Mouse (Mus musculus) embryonic fibroblast, embryonic 13.5 days (primary cell): ENCODE data around the gene Zzef1. TPM values are rescaled to one million over a fixed set of nuclear protein-coding genes. Genes with fewer than 3 reads are reported as not detected.

Experiments used
- H3K27ac ChIP-seq: 2 replicates; pipeline ENCODE4 v1.5.1; 2012; ENCODE audit warnings: low read length, control low read depth, inconsistent platforms; ENCODE audit not compliant: insufficient read depth
- H3K4me1 ChIP-seq: 2 replicates; pipeline ENCODE4 v1.6.1; 2011; ENCODE audit warnings: low read length; ENCODE audit not compliant: control insufficient read depth, insufficient read depth
- H3K4me3 ChIP-seq: 2 replicates; pipeline ENCODE4 v1.5.1; 2011; ENCODE audit warnings: mild to moderate bottlenecking, control low read depth, low read length; ENCODE audit not compliant: insufficient read depth
- CTCF ChIP-seq: IDR thresholded peaks from 2 replicates; pipeline ENCODE4 v1.5.1; 2011; ENCODE audit warnings: mild to moderate bottlenecking, control low read depth, low read length, moderate library complexity, borderline replicate concordance; ENCODE audit not compliant: insufficient read depth
- POLR2A ChIP-seq: IDR thresholded peaks from 2 replicates; pipeline ENCODE4 v1.6.1; 2011; ENCODE audit warnings: low read depth, mild to moderate bottlenecking, control low read depth, low read length, moderate library complexity
- polyA plus RNA-seq: library from polyadenylated mRNA; stranded (reverse); fragments of >200 nt; gene quantifications from 2 replicates; pipeline ENCODE4 v1.2.4, GENCODE M21; 2011; ENCODE audit warnings: low read depth; ENCODE audit not compliant: missing spikeins, insufficient read length

Zzef1 gene
- polyA plus RNA-seq, 1 experiment, result 30.3 TPM

DNA sequence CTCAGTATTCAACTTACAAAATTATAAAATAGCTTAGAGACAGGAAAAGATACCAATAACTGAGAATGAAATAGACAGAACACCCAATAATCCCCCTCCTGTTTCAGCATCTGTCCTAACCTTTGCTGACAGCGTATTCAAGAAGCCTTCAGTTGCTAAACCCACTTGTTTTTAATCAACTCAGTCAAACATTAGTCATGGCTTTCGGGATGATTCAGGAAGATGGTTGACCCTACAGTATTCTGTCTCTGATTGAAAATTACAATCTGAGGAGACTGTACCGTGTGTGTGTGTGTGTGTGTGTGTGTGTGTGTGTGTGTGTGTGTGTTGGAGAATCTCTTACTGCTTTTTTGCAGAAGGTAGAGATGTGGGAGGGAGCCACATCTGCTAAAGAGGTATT lies 46.7 kb downstream of the Zzef1 start:
- no peak overlapping the region for H3K4me3 ChIP-seq
- H3K27ac ChIP-seq, result peak overlapping the region; percentile 93
- H3K4me1 ChIP-seq, result peaks cover 21% of the 10 kb centered on the region
- TF ChIP-seq CTCF, result no peak
- TF ChIP-seq POLR2A, result no peak

DNA sequence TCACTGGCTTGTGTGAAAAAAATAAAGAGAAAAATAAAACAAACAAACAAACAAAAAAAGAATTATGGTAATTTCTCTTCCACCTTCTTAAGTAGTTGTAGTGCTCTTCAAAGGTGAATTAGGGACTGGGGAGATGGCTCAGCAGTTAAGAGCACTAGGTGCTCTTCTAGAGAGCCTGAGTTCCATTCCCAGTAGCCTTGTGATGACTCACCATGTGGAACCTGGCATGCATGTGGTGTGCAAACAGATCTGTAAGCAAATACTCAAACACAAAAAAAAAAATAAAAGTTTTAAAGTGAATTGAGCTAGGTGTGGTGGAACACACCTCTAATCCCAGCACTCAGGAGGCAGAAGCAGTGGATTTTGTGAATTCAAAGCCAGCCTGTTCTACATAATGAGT lies 47.5 kb downstream of the Zzef1 start:
- Histone ChIP-seq H3K4me3 (no peak overlapping the region), H3K4me1 (peaks cover 26% of the 10 kb centered on the region), H3K27ac (peak overlapping the region; percentile 37; the same call in 1 of the 2 replicates)
- TF ChIP-seq POLR2A, result no peak
- no peak for TF ChIP-seq CTCF

DNA sequence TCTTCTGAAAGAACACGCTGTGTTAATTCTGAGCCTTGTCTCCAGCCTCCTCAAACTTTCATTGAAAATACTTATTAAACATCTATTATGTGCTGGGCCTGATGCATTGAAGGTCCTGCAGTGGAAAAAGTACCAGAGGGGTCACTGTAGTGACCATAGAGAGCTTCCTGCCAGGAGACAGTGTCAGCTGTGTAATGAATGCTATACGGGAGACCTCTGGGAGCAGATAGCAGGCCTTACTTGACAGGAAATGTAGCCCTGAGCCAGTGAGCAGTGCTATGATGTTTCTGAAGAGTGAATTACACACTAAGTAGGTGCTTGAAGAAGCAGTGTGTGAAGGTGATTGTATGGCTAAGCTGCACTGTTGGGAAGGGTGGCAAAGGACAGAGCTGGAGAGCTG lies 49.5 kb downstream of the Zzef1 start:
- TF ChIP-seq CTCF, result no peak
- Histone ChIP-seq H3K4me1 (peaks cover 29% of the 10 kb centered on the region), H3K27ac (peak overlapping the region; percentile 100; the same call in 1 of the 2 replicates), H3K4me3 (no peak overlapping the region)

DNA sequence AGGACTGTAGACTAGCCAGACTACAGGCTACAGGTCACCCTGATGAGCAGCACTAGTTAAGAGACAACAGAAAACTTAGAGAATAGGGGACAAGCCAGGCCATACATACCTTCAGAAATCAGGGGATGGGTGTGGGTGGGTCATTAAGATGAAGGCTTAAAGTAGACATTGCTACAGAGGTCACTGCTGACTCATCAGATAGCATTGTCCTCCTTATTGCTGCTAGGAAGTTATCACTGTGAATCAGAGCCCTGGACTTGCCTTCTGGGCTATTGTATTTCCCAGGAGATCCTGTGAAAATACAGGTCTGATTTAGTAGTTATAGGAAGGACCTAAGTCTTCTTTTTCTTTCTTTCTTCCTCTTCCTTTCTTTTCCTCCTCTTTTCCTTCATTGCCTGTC lies 50.7 kb downstream of the Zzef1 start:
- TF ChIP-seq POLR2A (no peak), CTCF (no peak)
- peaks cover 29% of the 10 kb centered on the region for H3K4me1 ChIP-seq
- no peak overlapping the region for H3K4me3 ChIP-seq
- peak overlapping the region; percentile 100 for H3K27ac ChIP-seq

DNA sequence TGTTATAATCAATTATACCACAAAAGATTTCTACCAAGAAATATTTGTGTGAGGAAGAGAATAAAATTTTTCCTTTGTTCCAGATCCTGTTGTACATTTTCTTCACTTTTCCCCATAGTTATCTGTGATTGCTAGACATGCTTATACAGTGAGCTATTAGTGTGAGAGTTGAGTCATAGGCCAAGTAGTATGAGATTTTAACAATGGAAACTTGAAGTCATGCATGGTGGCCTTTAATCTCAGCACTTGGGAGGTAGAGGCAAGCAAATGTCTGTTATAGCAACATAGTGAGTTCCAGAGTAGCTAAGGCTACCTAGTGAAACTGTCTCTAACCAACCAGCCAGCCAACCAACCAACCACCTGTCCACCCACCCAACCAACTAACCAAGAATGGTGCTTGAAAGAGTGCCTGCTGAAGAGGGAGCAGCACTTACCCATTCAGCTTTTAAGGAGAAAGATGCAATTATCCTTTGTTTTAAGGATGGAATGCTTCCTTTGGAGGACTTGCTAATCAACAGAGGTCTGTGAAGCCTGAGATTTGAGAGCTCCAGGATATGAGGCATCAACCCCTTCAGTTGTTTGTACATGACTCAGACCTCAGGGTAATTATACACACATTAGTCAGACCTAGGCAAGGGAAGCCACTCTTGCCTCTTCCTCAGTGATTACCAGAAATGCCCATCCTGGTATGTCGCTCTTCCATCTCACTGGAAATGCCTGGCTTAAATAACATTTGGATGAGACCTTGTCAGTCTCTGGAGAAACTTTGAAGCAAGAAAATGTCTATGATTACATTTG lies 52.0 kb downstream of the Zzef1 start:
- H3K4me3 ChIP-seq, result no peak overlapping the region
- H3K27ac ChIP-seq, result peak overlapping the region; percentile 100
- peaks cover 26% of the 10 kb centered on the region for H3K4me1 ChIP-seq
- no peak for TF ChIP-seq CTCF
- TF ChIP-seq POLR2A, result no peak

DNA sequence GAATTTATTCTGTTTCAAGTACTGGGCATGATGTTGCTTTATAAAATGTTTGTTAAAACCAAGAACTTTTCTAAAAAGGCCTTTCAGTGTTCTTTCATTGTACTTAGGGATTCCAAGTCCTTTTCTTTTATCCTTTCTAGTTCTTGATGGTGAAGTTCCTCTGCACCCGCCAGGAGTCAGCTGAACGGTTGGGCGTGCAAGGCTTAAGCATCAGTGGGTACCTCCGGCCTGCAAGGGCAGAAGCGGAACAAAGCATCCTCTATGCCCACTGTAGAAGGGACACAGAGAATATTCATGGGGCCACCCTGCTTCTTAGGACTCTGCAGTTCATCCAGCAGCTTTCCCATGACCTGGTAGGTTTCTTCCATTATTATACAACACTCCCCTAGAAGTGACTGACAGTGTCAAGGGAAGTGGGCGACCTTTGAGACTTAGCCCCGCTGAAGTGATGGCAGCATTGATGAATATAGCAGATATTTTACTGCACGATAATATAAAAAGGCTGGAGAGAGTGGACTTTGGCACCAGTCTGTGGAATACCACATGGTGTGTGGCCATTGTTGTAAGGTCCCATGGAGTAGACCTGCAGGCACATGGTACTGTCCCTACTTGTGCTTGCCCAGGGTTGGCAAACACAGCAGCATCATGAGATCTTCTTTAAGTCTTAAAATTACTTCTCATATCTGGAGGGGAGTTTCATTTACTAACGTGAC lies 54.5 kb downstream of the Zzef1 start:
- Histone ChIP-seq H3K27ac (no peak overlapping the region), H3K4me3 (no peak overlapping the region), H3K4me1 (peaks cover 29% of the 10 kb centered on the region)
- TF ChIP-seq CTCF (no peak), POLR2A (no peak)

DNA sequence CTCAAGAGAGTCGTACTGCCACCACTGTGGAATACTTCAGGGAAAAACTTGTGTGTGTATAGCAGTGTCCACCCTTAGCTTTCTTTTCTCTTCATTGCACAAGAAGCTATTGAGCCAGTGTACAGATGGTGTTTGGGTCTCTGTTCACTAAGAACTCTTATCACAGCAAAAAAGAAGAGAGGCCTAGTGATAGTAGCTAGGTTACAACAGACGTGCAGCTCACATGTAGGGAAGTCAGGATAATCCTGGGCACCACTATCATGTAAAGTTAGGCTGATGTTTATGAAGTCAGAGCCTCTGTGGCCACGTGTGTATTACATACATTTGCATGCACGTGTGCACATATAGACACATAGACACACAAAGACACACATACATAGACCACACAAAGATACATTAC lies 55.2 kb downstream of the Zzef1 start:
- H3K27ac ChIP-seq, result no peak overlapping the region
- H3K4me3 ChIP-seq, result no peak overlapping the region
- H3K4me1 ChIP-seq, result peaks cover 23% of the 10 kb centered on the region
- TF ChIP-seq CTCF (no peak), POLR2A (no peak)

DNA sequence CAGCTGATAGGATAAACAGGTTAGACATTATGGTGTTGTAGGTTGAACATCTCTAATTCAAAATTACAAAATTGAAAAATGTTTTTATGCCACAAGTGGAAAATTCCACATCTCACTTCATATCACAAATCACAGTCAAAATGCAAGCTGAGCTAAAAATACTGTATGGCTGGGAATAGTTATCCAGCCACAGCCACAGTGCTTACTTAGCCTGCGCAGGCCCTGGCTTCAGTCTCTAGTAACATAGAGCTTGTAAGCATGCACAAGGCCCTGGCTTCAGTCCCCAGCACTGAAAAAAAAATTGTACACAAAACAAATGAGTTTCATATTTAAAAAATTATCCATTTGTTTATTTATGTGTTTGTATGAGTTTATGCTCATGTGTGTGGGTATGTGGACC lies 56.1 kb downstream of the Zzef1 start:
- Histone ChIP-seq H3K4me1 (peaks cover 15% of the 10 kb centered on the region), H3K4me3 (no peak overlapping the region), H3K27ac (no peak overlapping the region)
- TF ChIP-seq CTCF (no peak), POLR2A (no peak)

DNA sequence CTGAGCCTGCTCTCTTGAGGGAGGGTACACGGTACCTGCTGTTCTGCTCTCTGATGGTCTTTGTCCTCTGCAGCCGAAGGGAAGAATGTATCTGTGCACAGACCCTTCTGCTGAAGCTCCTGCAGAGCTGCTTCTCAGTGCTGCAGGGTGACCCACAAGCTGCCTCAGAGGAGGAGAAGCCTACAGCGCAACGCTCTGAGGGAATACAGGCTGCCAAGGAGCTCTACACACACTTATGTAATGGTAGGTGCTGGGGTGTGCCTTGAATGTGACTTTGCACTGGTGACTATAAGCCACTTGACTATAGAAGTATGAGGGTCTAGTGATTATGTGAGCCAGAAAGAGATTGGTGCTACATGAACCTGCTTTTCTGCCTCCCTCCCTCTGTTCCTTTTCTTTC lies 57.1 kb downstream of the Zzef1 start:
- Histone ChIP-seq H3K4me3 (no peak overlapping the region), H3K4me1 (peaks cover 12% of the 10 kb centered on the region), H3K27ac (no peak overlapping the region)
- TF ChIP-seq CTCF (no peak), POLR2A (no peak)

DNA sequence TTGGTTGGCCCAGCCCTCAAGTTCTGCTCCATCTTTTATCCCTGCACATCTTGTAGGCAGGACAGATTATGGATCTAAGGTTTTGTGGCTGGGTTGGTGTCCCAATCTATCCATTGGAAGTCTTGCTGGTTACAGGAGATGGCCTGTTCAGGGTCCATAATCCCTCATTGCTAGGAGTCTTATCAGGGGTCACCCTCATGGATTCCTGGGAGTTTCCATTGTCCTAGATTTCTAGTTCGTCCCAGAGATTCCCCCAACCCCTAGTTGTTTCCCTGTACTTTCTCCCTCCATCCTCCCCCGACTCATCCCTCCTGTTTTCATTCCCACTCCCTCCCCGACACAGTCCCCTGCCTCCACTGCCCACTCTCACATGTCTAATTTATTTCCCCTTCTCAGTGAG lies 58.2 kb downstream of the Zzef1 start:
- TF ChIP-seq POLR2A (no peak), CTCF (no peak)
- no peak overlapping the region for H3K4me3 ChIP-seq
- H3K27ac ChIP-seq, result no peak overlapping the region
- H3K4me1 ChIP-seq, result peaks cover 6% of the 10 kb centered on the region; the same call in 1 of the 2 replicates
